Mouse (Mus musculus) adrenal gland, postnatal 10 days (tissue): Measurements from ENCODE around the gene Thap12. TPM values are rescaled to one million over a fixed set of nuclear protein-coding genes. Genes with fewer than 3 reads are reported as not detected.

ENCODE experiments used
- DNase-seq: peaks from one replicate; pipeline ENCODE4 v3.0.0; 2021; ENCODE audit warnings: mixed read lengths
- total RNA-seq, 2 experiments: library from RNA; stranded (reverse); gene quantifications; 2 replicates each; pipeline ENCODE4 v1.2.3; 2021

Gene Thap12
- total RNA-seq, 2 experiments from 2014 or later: 61.3 to 62.6 TPM

GRCm38 (mm10) chr7:98697496-98697895, 5.4 kb upstream of the Thap12 start:
- no peak for DNase-seq

GRCm38 (mm10) chr7:98698041-98698440, 4.9 kb upstream of the Thap12 start:
- no peak for DNase-seq

GRCm38 (mm10) chr7:98698590-98698989, 4.3 kb upstream of the Thap12 start:
- no peak for DNase-seq

GRCm38 (mm10) chr7:98701771-98702170, 1.1 kb upstream of the Thap12 start:
- DNase-seq: peak; percentile 26

GRCm38 (mm10) chr7:98703365-98703881, 520 bp downstream of the Thap12 start:
- DNase-seq: peak; percentile 56

- no peak for DNase-seq
Observed at GRCm38 (mm10) chr7:98704276-98704675, 1.4 kb downstream of the Thap12 start.

- DNase-seq: no peak
Observed at GRCm38 (mm10) chr7:98713661-98714060, 10.8 kb downstream of the Thap12 start.

GRCm38 (mm10) chr7:98717438-98717837, 14.5 kb downstream of the Thap12 start:
- no peak for DNase-seq

GRCm38 (mm10) chr7:98719761-98720160, 16.9 kb downstream of the Thap12 start:
- no peak for DNase-seq

- no peak for DNase-seq
Observed at GRCm38 (mm10) chr7:98720731-98721130, 17.8 kb downstream of the Thap12 start.

GRCm38 (mm10) chr7:98721172-98721571, 18.3 kb downstream of the Thap12 start:
- DNase-seq: no peak

- no peak for DNase-seq
Observed at GRCm38 (mm10) chr7:98721623-98722022, 18.7 kb downstream of the Thap12 start.

- no peak for DNase-seq
Observed at GRCm38 (mm10) chr7:98725686-98726195, 22.8 kb downstream of the Thap12 start.

GRCm38 (mm10) chr7:98727986-98728385, 25.1 kb downstream of the Thap12 start:
- no peak for DNase-seq

- no peak for DNase-seq
Observed at GRCm38 (mm10) chr7:98728499-98728898, 25.6 kb downstream of the Thap12 start.

- DNase-seq: no peak
Observed at GRCm38 (mm10) chr7:98729661-98730271, 26.9 kb downstream of the Thap12 start.

- DNase-seq: no peak
Observed at GRCm38 (mm10) chr7:98733958-98734357, 31.1 kb downstream of the Thap12 start.

- peak; percentile 19 for DNase-seq
Observed at GRCm38 (mm10) chr7:98734876-98735275, 32.0 kb downstream of the Thap12 start.

- DNase-seq: no peak
Observed at GRCm38 (mm10) chr7:98736780-98737550, 34.1 kb downstream of the Thap12 start.

GRCm38 (mm10) chr7:98740363-98740762, 37.5 kb downstream of the Thap12 start:
- DNase-seq: no peak

GRCm38 (mm10) chr7:98743312-98743711, 40.4 kb downstream of the Thap12 start:
- peak; percentile 77 for DNase-seq

- peak; percentile 67 for DNase-seq
Observed at GRCm38 (mm10) chr7:98750404-98750803, 47.5 kb downstream of the Thap12 start.

GRCm38 (mm10) chr7:98752680-98753079, 49.8 kb downstream of the Thap12 start:
- DNase-seq: no peak
